Mouse (Mus musculus) limb, embryonic 12.5 days (tissue): ENCODE data around the gene Ncf1. TPM values are rescaled to one million over a fixed set of nuclear protein-coding genes. Genes with fewer than 3 reads are reported as not detected.

Experiments used
- ATAC-seq: fragments of 200-750 bp; cut with Nextera tagmentation; 2 replicates; pipeline ENCODE4 v1.8.0; 2017; ENCODE audit warnings: low read depth, moderate TSS enrichment; ENCODE audit not compliant: insufficient number of reproducible peaks, insufficient read depth, low FRiP score, low TSS enrichment
- H3K27ac ChIP-seq: fragments of 300-500 bp; sonication (generic); 2 replicates; pipeline ENCODE4 v1.5.1; 2016; ENCODE audit warnings: mild to moderate bottlenecking, moderate library complexity
- H3K27me3 ChIP-seq: fragments of 300-500 bp; sonication (generic); 2 replicates; pipeline ENCODE4 v1.6.1; 2016; ENCODE audit warnings: mild to moderate bottlenecking, moderate library complexity
- H3K36me3 ChIP-seq: fragments of 300-500 bp; sonication (generic); 2 replicates; pipeline ENCODE4 v1.6.1; 2016; ENCODE audit warnings: mild to moderate bottlenecking, moderate library complexity
- H3K4me1 ChIP-seq: fragments of 300-500 bp; sonication (generic); replicated peaks from 2 replicates; pipeline ENCODE4 v1.6.1; 2016
- H3K4me2 ChIP-seq: fragments of 300-500 bp; sonication (generic); 2 replicates; pipeline ENCODE4 v1.6.1; 2016; ENCODE audit warnings: mild to moderate bottlenecking, moderate library complexity
- H3K4me3 ChIP-seq: fragments of 300-500 bp; sonication (generic); replicated peaks from 2 replicates; pipeline ENCODE4 v1.5.1; 2016; ENCODE audit warnings: mild to moderate bottlenecking
- H3K9ac ChIP-seq: fragments of 300-500 bp; sonication (generic); replicated peaks from 2 replicates; pipeline ENCODE4 v1.6.1; 2016; ENCODE audit warnings: mild to moderate bottlenecking, moderate library complexity
- H3K9me3 ChIP-seq: fragments of 300-500 bp; sonication (generic); 2 replicates; pipeline ENCODE4 v1.6.1; 2016; ENCODE audit warnings: mild to moderate bottlenecking, moderate library complexity
- WGBS: fragments of 180-500 bp; shearing (Covaris S2); methylation state at CpG from one replicate; pipeline ENCODE4 v1.1.7; 2016; 5-methylcytosine and 5-hydroxymethylcytosine counted together
- polyA plus RNA-seq: library from polyadenylated mRNA; unstranded; fragments of >200 nt; fragmentation: Nextera tagmentation; extraction: Ambion mirVana; gene quantifications from 2 replicates; pipeline ENCODE4 v1.2.1, GENCODE M21; 2016

The Ncf1 gene
- polyA plus RNA-seq, 1 experiment from 2014 or later, result 1.9 TPM

- no peak for ATAC-seq
- Histone ChIP-seq H3K9ac (no peak overlapping the region), H3K27ac (no peak overlapping the region), H3K4me3 (no peak overlapping the region), H3K27me3 (no peaks in the 10 kb centered on the region), H3K36me3 (peaks cover 5% of the 10 kb centered on the region; the same call in 1 of the 2 replicates), H3K4me2 (no peak overlapping the region), H3K9me3 (no peaks in the 10 kb centered on the region), H3K4me1 (peaks cover 40% of the 10 kb centered on the region)
- WGBS, result 76% methylated on average over 7 of the region's 7 CpGs
Measured at GRCm38 (mm10) chr5:134178536-134178935, 50.9 kb downstream of the Ncf1 start.

- Histone ChIP-seq H3K36me3 (peaks cover 17% of the 10 kb centered on the region; the same call in 1 of the 2 replicates), H3K27me3 (no peaks in the 10 kb centered on the region), H3K4me2 (peak within 1 kb of the TSS; percentile 91), H3K27ac (peak within 1 kb of the TSS; percentile 84), H3K9ac (peak within 1 kb of the TSS; percentile 76), H3K4me1 (peaks cover 21% of the 10 kb centered on the region), H3K9me3 (no peaks in the 10 kb centered on the region), H3K4me3 (peak within 1 kb of the TSS; percentile 97)
- WGBS, result under 1% methylated on average over 72 of the region's 72 CpGs
- peak; percentile 82 for ATAC-seq
Measured at GRCm38 (mm10) chr5:134176169-134176881, 53.1 kb downstream of the Ncf1 start, which contains the start of gene Rcc1l. Rcc1l (minus strand) TSS chr5:134176774.

GRCm38 (mm10) chr5:134175696-134176095 is 53.7 kb downstream of the Ncf1 start:
- Histone ChIP-seq H3K9ac (peak overlapping the region; percentile 76), H3K4me2 (peak overlapping the region; percentile 91), H3K36me3 (peaks cover 23% of the 10 kb centered on the region; the same call in 1 of the 2 replicates), H3K4me3 (peak overlapping the region; percentile 97), H3K9me3 (no peaks in the 10 kb centered on the region), H3K27ac (peak overlapping the region; percentile 84), H3K27me3 (no peaks in the 10 kb centered on the region), H3K4me1 (peaks cover 18% of the 10 kb centered on the region)
- ATAC-seq, result no peak
- 4% methylated on average over 10 of the region's 10 CpGs for WGBS

- 42% methylated on average over 4 of the region's 4 CpGs for WGBS
- H3K27ac ChIP-seq, result no peak overlapping the region
- no peak for ATAC-seq
- peaks cover 40% of the 10 kb centered on the region for H3K36me3 ChIP-seq
- peaks cover 18% of the 10 kb centered on the region for H3K4me1 ChIP-seq
- no peak overlapping the region for H3K4me3 ChIP-seq
- H3K9ac ChIP-seq, result no peak overlapping the region
- no peaks in the 10 kb centered on the region for H3K9me3 ChIP-seq
- no peaks in the 10 kb centered on the region for H3K27me3 ChIP-seq
- no peak overlapping the region for H3K4me2 ChIP-seq
Measured at GRCm38 (mm10) chr5:134173206-134173605, 56.2 kb downstream of the Ncf1 start.

- Histone ChIP-seq H3K9ac (no peak overlapping the region), H3K27me3 (no peaks in the 10 kb centered on the region), H3K4me3 (no peak overlapping the region), H3K9me3 (no peaks in the 10 kb centered on the region), H3K4me2 (no peak overlapping the region), H3K36me3 (peaks cover 66% of the 10 kb centered on the region), H3K4me1 (peaks cover 10% of the 10 kb centered on the region), H3K27ac (no peak overlapping the region)
- no peak for ATAC-seq
- WGBS, result 98% methylated on average over 8 of the region's 8 CpGs
Measured at GRCm38 (mm10) chr5:134170167-134170566, 59.3 kb downstream of the Ncf1 start.

Other genes with a start within 250 kb of the Ncf1 start
- gene Castor2, start 129.9 kb downstream of the Ncf1 start, polyA plus RNA-seq, result 13.2 and 14.1 TPM in 2 replicates
- gene Rcc1l, start 52.9 kb downstream of the Ncf1 start, polyA plus RNA-seq, result 35.9 and 40.1 TPM in 2 replicates
- 10.8 and 13.2 TPM in 2 replicates for gene Gtf2ird2, start 45.6 kb downstream of the Ncf1 start, polyA plus RNA-seq
- 235 and 236 TPM in 2 replicates for gene Gtf2i, start 85.1 kb upstream of the Ncf1 start, polyA plus RNA-seq
- gene Gtf2ird1, start 227.1 kb upstream of the Ncf1 start, polyA plus RNA-seq, result 149 and 178 TPM in 2 replicates